Mouse (Mus musculus): ENCODE measurements around the gene Olfr640. TPM values are rescaled to one million over a fixed set of nuclear protein-coding genes. Genes with fewer than 3 reads are reported as not detected.

The Olfr640 gene
- not detected for total RNA-seq (2021)
- long read RNA-seq, experiment 1: 0 reads
- long read RNA-seq, experiment 2: 0 reads

- no peak for DNase-seq (ENCODE audit: low spot score in 2 of 2)
- Histone ChIP-seq H3K27ac (no peak within 1 kb of the TSS), H3K4me3 (no peak within 1 kb of the TSS)
- no peak for TF ChIP-seq CTCF (conservative IDR thresholded peaks at IDR 0.05)
Observed at GRCm38 (mm10) chr7:104025473-104025872, at the start of gene Olfr640. Gene Olfr640 (minus strand): TSS chr7:104025573.

DNA sequence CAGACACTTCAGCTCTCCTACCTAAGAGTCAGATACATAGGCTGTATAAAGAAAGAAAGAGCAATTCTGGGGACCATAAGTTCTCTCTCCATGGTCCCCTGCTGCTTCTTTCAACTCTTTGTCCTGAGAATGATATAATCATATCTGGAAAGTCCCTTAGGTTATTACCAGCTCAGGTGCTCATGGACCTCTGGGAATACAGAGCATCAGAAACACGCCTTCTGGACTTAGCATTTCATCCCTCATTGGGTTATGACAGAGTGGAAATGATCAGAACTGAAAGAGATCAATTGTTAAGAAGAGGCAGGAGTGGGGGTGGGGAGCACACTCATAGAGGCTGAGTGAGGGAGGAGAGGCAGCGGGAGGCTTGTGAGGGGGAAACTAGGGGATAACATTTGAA, 46.4 kb upstream of the Olfr640 start, which contains the start of gene Olfr644:
TSS of gene Olfr644 (minus strand) at position 101 of the 400 bp plus-strand sequence.
- no peak for TF ChIP-seq CTCF (conservative IDR thresholded peaks at IDR 0.05)
- H3K4me3 ChIP-seq: no peak within 1 kb of the TSS
- H3K27ac ChIP-seq: no peak within 1 kb of the TSS
- DNase-seq (ENCODE audit: low spot score in 2 of 2): no peak

GRCm38 (mm10) chr7:104061345-104061744, 36.0 kb upstream of the Olfr640 start, which contains the start of gene 4930516K23Rik:
Gene 4930516K23Rik (minus strand): TSS chr7:104061445.
- DNase-seq (ENCODE audit: low spot score in 2 of 2): no peak
- no peak for TF ChIP-seq CTCF (conservative IDR thresholded peaks at IDR 0.05)

DNA sequence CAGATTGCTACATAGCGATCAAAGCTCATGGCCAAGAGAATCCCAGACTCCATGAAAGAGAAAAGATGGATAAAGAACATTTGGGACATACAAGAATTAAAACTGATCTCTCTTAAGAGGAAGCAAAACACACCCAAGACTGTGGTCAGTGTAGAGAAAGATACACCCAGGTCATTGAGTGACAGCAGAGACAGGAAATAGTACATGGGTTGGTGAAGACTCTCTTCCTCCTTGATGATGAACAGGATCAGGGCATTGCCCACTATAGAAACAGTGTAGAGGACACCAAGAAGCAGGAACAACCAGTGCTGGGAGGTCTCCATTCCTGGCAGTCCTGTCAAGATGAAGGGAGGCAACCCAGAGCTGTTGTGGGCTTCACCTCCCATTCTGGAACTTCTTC, 33.8 kb upstream of the Olfr640 start:
- no peak for DNase-seq (ENCODE audit: low spot score in 2 of 2)
- TF ChIP-seq CTCF (conservative IDR thresholded peaks at IDR 0.05): no peak
- Histone ChIP-seq H3K4me3 (no peak overlapping the region), H3K27ac (no peak overlapping the region)

More at GRCm38 (mm10) chr7:104061345-104061744, 36.0 kb upstream of the Olfr640 start, which contains the start of gene 4930516K23Rik:
- no peak within 1 kb of the TSS for H3K4me3 ChIP-seq
- no peak within 1 kb of the TSS for H3K27ac ChIP-seq

- no peak within 1 kb of the TSS for H3K4me3 ChIP-seq
- DNase-seq (ENCODE audit: low spot score in 2 of 2): no peak
- no peak within 1 kb of the TSS for H3K27ac ChIP-seq
- no peak for TF ChIP-seq CTCF (conservative IDR thresholded peaks at IDR 0.05)
Observed at GRCm38 (mm10) chr7:104052566-104052965, 27.2 kb upstream of the Olfr640 start, which contains the start of gene Olfr642. Gene Olfr642 (minus strand): TSS chr7:104052666.

DNA sequence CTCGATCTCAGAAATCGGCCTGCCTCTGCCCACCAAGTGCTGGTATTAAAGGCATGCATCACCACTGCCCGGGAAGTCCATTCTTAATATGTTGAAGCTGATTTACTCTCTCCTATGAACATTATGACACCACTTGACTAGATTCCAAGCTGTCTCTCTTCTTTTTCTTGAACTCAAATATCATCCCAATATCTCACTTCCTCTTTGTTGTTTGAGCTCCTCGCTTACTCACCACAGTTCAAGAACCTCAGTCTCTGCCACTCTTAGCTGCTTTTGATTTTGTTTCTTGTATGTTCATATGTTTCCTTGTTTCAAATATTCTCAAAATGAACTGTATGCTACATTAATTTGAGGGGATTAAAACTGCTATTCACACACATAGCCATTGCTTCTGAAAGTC, 25.4 kb upstream of the Olfr640 start:
- no peak overlapping the region for H3K4me3 ChIP-seq
- no peak for DNase-seq (ENCODE audit: low spot score in 2 of 2)
- no peak for TF ChIP-seq CTCF (conservative IDR thresholded peaks at IDR 0.05)
- H3K27ac ChIP-seq: no peak overlapping the region

GRCm38 (mm10) chr7:104035145-104035544, 9.8 kb upstream of the Olfr640 start, which contains the start of gene Olfr641:
Gene Olfr641 (plus strand): TSS chr7:104035445.
- Histone ChIP-seq H3K27ac (no peak within 1 kb of the TSS), H3K4me3 (no peak within 1 kb of the TSS)
- no peak for TF ChIP-seq CTCF (conservative IDR thresholded peaks at IDR 0.05)
- no peak for DNase-seq (ENCODE audit: low spot score in 2 of 2)

DNA sequence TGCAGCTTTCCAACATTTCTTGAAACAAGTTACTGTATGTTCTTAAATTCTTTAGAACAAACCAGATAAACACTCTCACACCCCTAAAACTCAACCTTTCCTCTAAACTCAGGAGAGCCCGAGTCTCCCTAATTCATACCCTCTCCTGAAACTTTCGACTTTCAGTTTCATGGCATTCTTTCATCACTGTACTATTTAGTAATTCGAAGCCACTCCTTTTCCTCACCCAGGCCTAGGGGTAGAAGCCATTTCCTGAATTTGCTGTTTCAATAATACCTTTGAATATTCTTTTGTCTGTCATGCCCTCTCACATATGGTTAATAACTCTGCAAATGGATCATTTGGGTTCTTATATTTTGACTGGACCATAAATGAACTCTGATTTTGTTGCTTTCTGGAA, 1.6 kb upstream of the Olfr640 start:
- Histone ChIP-seq H3K27ac (no peak overlapping the region), H3K4me3 (no peak overlapping the region)
- DNase-seq (ENCODE audit: low spot score in 2 of 2): no peak
- no peak for TF ChIP-seq CTCF (conservative IDR thresholded peaks at IDR 0.05)

DNA sequence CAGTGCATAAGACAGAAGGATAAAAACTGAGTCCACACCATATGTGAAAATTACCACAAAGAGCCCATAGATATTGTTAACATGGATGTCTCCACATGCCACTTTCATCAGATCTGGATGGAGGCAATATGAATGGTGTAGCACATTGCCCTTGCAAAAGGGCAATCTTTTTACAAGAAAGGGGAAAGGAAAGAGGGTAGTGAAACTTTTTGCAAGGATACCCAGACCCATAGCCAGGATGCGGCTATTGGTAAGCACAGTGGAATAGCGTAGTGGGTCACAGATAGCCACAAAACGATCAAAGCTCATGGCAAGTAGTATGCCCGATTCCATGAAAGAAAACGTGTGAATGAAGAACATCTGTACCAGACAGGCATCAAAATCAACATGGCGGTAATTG, 3.7 kb downstream of the Olfr640 start:
- DNase-seq (ENCODE audit: low spot score in 2 of 2): no peak
- no peak overlapping the region for H3K27ac ChIP-seq
- no peak overlapping the region for H3K4me3 ChIP-seq
- TF ChIP-seq CTCF (conservative IDR thresholded peaks at IDR 0.05): no peak

DNA sequence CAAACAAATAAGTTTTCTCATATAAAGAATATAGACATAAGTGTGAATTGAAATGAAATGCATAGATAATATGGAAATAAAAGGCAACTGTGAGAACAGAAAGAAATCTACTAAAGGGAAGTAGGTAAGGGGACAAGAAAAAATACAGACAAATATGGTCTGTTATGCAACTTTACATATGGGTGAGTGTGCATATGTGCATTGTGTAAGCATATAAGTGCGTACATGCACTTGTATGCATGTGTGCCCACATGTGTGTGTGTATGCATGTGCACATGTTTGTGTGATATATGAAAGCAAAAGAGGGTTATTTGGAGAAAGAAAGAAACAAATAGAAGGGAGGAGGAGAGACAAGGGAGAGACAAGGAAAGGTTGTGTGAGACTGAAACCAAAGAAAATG, 6.4 kb downstream of the Olfr640 start:
- no peak for TF ChIP-seq CTCF (conservative IDR thresholded peaks at IDR 0.05)
- Histone ChIP-seq H3K4me3 (no peak overlapping the region), H3K27ac (no peak overlapping the region)
- DNase-seq (ENCODE audit: low spot score in 2 of 2): no peak

GRCm38 (mm10) chr7:104017203-104017602, 8.2 kb downstream of the Olfr640 start, which contains the start of gene Olfr639:
Gene Olfr639 (minus strand): TSS chr7:104017303.
- H3K27ac ChIP-seq: no peak within 1 kb of the TSS
- no peak within 1 kb of the TSS for H3K4me3 ChIP-seq
- DNase-seq (ENCODE audit: low spot score in 2 of 2): no peak
- no peak for TF ChIP-seq CTCF (conservative IDR thresholded peaks at IDR 0.05)

- Histone ChIP-seq H3K4me3 (no peak overlapping the region), H3K27ac (no peak overlapping the region)
- TF ChIP-seq CTCF (conservative IDR thresholded peaks at IDR 0.05): no peak
- DNase-seq (ENCODE audit: low spot score in 2 of 2): no peak
Observed at GRCm38 (mm10) chr7:103999124-103999523, 26.2 kb downstream of the Olfr640 start.

DNA sequence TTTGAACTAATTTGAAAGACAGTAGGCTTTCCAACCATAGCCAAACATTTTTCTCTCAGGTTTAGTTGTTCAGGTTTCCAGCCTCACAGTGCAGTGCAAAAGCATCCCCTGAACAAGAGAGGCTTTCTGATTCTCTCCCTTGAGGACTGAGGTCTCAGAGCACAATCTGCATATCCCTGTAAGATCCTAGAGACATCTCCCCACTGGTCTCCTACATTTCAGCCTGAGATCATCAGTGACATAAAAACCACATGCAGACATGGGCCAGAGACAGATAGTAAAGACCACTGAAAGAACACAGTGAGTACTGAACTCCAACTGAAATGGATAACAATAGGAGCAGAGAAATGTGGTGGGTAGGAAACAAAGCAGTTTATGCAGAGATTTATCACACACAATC, 26.9 kb downstream of the Olfr640 start, which contains the start of gene Olfr638:
TSS of gene Olfr638 (plus strand) at position 301 of the 400 bp plus-strand sequence.
- no peak within 1 kb of the TSS for H3K27ac ChIP-seq
- no peak for TF ChIP-seq CTCF (conservative IDR thresholded peaks at IDR 0.05)
- no peak within 1 kb of the TSS for H3K4me3 ChIP-seq
- DNase-seq (ENCODE audit: low spot score in 2 of 2): no peak

DNA sequence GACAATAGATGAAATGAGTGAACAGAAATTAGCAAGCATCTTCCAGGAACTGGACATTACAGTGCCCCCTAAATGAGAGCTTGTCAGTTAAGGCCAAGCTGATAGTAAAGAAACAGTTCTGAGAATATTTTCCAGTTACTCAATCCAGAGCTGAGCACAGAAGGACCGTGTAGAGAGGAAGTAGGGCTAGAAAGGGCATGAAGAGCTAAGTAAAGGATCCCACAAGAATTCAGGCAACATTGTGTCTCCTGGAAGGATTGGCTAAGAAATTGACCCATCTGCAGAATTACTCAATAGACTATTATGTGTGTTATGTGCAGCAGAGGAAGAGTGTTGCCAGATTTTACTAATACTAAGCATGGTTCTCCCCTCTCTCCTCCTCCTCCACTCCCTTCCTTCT, 53.6 kb downstream of the Olfr640 start:
- TF ChIP-seq CTCF (conservative IDR thresholded peaks at IDR 0.05): no peak
- no peak overlapping the region for H3K27ac ChIP-seq
- DNase-seq (ENCODE audit: low spot score in 2 of 2): no peak
- H3K4me3 ChIP-seq: no peak overlapping the region
